Mouse (Mus musculus): ENCODE data around the gene S100a3.

DNA sequence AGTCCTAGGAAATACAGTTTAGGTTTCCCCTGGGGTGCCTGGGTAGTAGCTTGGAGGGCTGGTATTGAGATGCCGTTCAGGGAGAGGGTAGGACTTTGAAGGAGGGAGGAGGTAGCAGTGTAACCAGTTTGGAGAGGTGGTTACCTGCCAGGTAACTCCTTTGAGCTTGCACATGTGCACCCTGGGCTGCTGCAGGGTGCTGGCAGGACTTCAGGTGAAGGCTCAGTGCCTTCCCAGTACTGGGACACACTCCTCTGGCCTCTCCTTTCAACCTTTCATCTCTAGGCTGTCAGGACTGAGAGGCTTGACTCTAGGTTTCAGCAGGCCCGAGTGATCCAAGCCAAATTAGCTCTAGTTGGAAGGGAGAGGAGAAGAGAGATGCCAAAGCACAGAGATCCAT is 34.3 kb upstream of the S100a3 start:
- no peak for TF ChIP-seq CTCF (IDR thresholded peaks at IDR 0.05; ENCODE audit: low read depth)
- TF ChIP-seq EP300 (IDR thresholded peaks at IDR 0.05; ENCODE audit: low read depth), result no peak
